Mouse (Mus musculus) spleen, postnatal 36 days (tissue): ENCODE measurements around the gene Slc5a11.

ENCODE experiments used
- DNase-seq, 2 experiments: peaks; one replicate each; pipeline ENCODE4 v3.0.0; 2022; ENCODE audit warnings: low spot score in 2 of 2, mixed read lengths in 1 of 2

The Slc5a11 gene

GRCm38 (mm10) chr7:123211461-123211860 lies 3.1 kb upstream of the Slc5a11 start:
- no peak for DNase-seq

- no peak for DNase-seq
Measured at GRCm38 (mm10) chr7:123212316-123212715, 2.3 kb upstream of the Slc5a11 start.

GRCm38 (mm10) chr7:123215138-123215537 lies 558 bp downstream of the Slc5a11 start:
- DNase-seq, result no peak

- DNase-seq, result no peak
Measured at GRCm38 (mm10) chr7:123217448-123218354, 3.1 kb downstream of the Slc5a11 start.

- no peak for DNase-seq
Measured at GRCm38 (mm10) chr7:123218620-123219019, 4.0 kb downstream of the Slc5a11 start.

GRCm38 (mm10) chr7:123219781-123220632 lies 5.4 kb downstream of the Slc5a11 start:
- no peak for DNase-seq

GRCm38 (mm10) chr7:123220633-123220942 lies 6.0 kb downstream of the Slc5a11 start:
- no peak for DNase-seq

GRCm38 (mm10) chr7:123224076-123224475 lies 9.5 kb downstream of the Slc5a11 start:
- DNase-seq, result no peak

GRCm38 (mm10) chr7:123225159-123225558 lies 10.6 kb downstream of the Slc5a11 start:
- no peak for DNase-seq

GRCm38 (mm10) chr7:123235449-123235848 lies 20.9 kb downstream of the Slc5a11 start:
- no peak for DNase-seq

- no peak for DNase-seq
Measured at GRCm38 (mm10) chr7:123238621-123239020, 24.0 kb downstream of the Slc5a11 start.

GRCm38 (mm10) chr7:123240064-123240463 lies 25.5 kb downstream of the Slc5a11 start:
- DNase-seq, result no peak

- DNase-seq, result no peak
Measured at GRCm38 (mm10) chr7:123242241-123242640, 27.7 kb downstream of the Slc5a11 start.

- no peak for DNase-seq
Measured at GRCm38 (mm10) chr7:123244833-123245232, 30.3 kb downstream of the Slc5a11 start.

GRCm38 (mm10) chr7:123246504-123247084 lies 32.0 kb downstream of the Slc5a11 start:
- no peak for DNase-seq

- DNase-seq, result no peak
Measured at GRCm38 (mm10) chr7:123248166-123248565, 33.6 kb downstream of the Slc5a11 start.

GRCm38 (mm10) chr7:123251343-123251742 lies 36.8 kb downstream of the Slc5a11 start:
- DNase-seq, result no peak

GRCm38 (mm10) chr7:123253396-123253795 lies 38.8 kb downstream of the Slc5a11 start:
- DNase-seq, result no peak

GRCm38 (mm10) chr7:123254196-123254970 lies 39.8 kb downstream of the Slc5a11 start:
- DNase-seq, result no peak

GRCm38 (mm10) chr7:123258103-123258502 lies 43.5 kb downstream of the Slc5a11 start:
- DNase-seq, result no peak

GRCm38 (mm10) chr7:123273056-123273455 lies 58.5 kb downstream of the Slc5a11 start:
- DNase-seq, result no peak

GRCm38 (mm10) chr7:123276568-123276967 lies 62.0 kb downstream of the Slc5a11 start:
- no peak for DNase-seq
